Mouse (Mus musculus) gonadal fat pad, adult 2 months (tissue): ENCODE data around the gene Bach1. TPM values are rescaled to one million over a fixed set of nuclear protein-coding genes. Genes with fewer than 3 reads are reported as not detected.

Experiments
- polyA plus RNA-seq: library from polyadenylated mRNA; depleted of rRNA; stranded (reverse); fragments of >200 nt; gene quantifications from 2 replicates; pipeline ENCODE4 v1.2.3, GENCODE M21; 2012; rRNA removed

The Bach1 gene
- polyA plus RNA-seq, 1 experiment, result 10.2 TPM

Other genes starting within 250 kb of the Bach1 start
- gene Usp16, start 244.2 kb upstream of the Bach1 start, polyA plus RNA-seq, result 21.5 and 28.8 TPM in 2 replicates
- 32.0 and 32.1 TPM in 2 replicates for gene Cct8, start 203.1 kb upstream of the Bach1 start, polyA plus RNA-seq
- gene Map3k7cl, start 145.6 kb upstream of the Bach1 start, polyA plus RNA-seq, result 5.4 and 5.5 TPM in 2 replicates